Mouse (Mus musculus): ENCODE data around the gene Tmem120b.
A peak's percentile ranks its signal among the peaks of the same experiment; 100 is the strongest.
"Not testable (repeated sequence)": the region's sequence is repeated elsewhere in the genome, so short reads cannot be mapped to it uniquely, and the experiment has no call there.

Gene Tmem120b

GRCm38 (mm10) chr5:123050918-123051317 lies 17.3 kb upstream of the Tmem120b start:
- DNase-seq (ENCODE audit: extremely low read depth, low read depth, low spot score) = no peak

GRCm38 (mm10) chr5:123051736-123052135 lies 16.5 kb upstream of the Tmem120b start:
- DNase-seq (ENCODE audit: extremely low read depth, low read depth, low spot score) = no peak

GRCm38 (mm10) chr5:123057366-123058250 lies 10.6 kb upstream of the Tmem120b start:
- DNase-seq (ENCODE audit: extremely low read depth, low read depth, low spot score) = peak; percentile 69

- DNase-seq (ENCODE audit: extremely low read depth, low read depth, low spot score) = no peak
Measured at GRCm38 (mm10) chr5:123058251-123059102, 9.7 kb upstream of the Tmem120b start.

GRCm38 (mm10) chr5:123059757-123060520 lies 8.3 kb upstream of the Tmem120b start:
- DNase-seq (ENCODE audit: extremely low read depth, low read depth, low spot score) = no peak

DNA sequence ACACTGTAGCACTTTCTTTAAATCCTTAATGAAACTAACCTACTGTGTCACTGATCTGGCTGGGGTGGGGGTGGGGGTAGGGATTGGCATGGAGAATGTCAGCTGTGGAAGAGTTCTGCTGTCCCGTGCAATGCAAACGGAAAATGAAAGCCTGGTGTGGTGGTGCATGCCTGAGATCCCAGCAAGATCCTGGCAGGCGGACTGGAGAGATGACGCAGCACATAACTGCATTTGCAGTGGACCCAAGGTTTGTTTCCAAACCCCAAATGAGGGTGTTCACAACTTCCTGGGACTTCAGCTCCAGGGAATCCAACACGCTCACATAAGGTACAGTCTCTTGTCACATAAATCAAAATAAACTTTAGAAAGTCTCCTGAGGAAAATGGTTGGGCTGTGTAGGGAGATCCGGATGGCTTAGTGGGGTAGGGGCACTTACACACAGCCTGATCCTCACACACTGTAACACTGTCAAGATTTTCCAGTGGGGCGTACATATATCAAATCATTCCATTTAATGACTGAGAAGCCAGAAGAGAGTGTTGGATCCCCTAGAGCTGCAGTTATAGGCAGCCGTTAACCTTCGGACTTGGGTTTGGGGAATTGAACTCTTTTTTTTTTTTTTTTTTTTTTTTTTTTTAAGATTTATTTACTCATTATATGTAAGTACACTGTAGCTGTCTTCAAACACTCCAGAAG lies 7.4 kb upstream of the Tmem120b start:
- no peak for DNase-seq (ENCODE audit: extremely low read depth, low read depth, low spot score)

DNA sequence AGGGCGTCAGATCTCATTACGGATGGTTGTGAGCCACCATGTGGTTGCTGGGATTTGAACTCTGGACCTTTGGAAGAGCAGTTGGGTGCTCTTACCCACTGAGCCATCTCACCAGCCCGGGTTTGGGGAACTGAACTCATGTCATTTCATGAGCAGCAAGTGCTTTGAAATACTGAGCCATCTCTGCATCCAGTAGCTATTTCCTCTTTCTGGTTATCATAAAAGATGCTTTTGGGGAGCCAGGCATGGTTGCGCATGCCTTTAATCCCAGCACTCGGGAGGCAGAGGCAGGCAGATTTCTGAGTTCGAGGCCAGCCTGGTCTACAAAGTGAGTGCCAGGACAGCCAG lies 6.8 kb upstream of the Tmem120b start:
- DNase-seq (ENCODE audit: extremely low read depth, low read depth, low spot score) = not testable (repeated sequence)

DNA sequence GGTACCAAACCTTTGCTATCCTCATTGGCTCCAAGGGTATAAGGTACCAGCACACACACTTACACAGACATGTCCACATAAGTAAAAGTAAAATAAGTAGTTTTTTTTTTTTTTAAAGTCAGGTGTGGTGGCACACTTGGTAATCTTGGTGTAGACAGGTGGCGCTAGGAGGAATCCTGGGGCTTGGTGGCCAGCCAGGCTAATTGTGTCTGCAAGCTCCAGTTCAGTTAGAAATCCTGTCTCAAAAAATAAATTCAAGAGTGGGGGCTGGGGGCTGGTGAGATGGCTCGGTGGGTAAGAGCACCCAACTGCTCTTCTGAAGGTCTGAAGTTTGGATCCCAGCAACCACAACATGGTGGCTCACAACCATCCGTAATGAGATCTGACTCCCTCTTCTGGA lies 5.1 kb upstream of the Tmem120b start:
- DNase-seq (ENCODE audit: extremely low read depth, low read depth, low spot score) = no peak

DNA sequence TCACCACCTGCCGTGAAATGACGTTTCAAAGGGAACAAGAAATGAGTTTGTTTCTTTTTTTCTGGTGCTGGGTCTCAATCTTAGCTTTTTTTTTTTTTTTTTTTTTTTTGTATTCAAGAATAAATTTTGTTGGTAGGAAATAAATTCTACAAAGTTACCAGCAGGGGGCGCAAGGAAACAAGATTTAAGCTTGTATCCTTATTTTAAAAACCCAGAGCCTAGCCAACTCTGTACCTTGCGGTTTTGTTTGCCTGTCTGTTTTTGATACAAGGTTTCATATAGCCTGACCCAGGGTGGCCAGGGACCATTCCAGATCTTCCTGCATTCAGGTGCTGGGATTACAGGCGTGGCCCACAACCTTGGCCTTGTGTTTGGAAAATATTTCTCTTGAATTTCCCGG lies 4.0 kb upstream of the Tmem120b start:
- DNase-seq (ENCODE audit: extremely low read depth, low read depth, low spot score) = no peak

- no peak for DNase-seq (ENCODE audit: extremely low read depth, low read depth, low spot score)
Measured at GRCm38 (mm10) chr5:123067395-123067995, 720 bp upstream of the Tmem120b start.

DNA sequence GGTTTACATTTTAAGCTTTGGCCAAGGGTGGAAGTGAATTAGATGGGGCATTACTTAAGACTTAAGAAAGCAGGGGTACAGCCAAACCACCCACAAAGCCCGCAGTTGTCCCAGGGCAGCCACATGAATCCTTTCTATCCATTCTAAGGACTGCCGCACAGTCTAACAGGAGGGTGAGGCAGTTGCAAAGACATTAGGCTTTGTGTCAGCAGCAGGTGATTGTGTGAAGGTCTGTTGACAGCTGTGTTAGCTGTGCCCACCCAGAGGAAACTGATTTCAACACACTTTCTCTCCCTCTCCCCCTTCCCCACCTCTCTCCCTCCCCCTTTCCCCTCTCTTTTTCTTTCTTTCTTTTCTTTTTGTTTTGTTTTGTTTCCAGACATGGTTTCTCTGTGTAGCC lies 499 bp downstream of the Tmem120b start:
- no peak for DNase-seq (ENCODE audit: extremely low read depth, low read depth, low spot score)

DNA sequence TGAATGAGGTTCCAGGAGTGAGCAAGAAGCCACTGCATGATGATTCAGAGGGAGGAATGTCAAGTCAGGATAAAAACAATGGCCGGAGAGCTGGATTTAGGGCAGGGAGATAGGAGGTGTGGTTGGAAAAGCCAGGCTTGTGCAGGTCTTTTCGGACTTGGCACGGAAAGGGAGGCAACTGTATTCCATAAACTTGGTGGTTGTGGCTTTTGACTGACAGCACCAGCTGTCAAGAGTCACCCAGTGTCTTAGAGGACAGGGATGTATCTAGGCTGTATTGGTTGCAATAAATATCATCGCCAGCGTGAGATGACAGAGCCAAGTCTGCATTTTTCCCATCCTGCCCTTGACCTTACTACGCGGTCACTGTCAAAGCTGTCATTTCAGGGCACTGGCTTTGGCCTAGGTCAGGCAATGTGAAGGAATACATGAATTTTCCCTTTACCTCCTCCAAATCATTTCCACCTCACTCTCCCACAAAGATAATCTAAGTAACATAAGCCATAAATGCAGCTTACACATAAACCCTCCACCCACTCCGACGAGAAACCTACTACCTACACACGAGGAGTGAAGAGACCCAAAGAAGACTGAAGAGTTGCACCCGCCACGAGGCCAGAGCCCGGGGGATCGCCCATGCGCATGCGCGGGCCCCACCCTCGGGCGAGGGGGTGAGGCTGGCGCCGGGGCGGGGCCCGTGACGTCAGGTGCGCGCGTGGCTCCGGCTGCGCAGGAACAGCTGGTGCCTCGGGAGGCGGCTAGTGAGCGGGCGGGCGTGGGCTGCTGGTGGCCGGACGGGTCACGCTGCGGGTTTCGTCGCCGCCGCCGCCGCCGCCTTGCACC lies 7.6 kb downstream of the Tmem120b start:
- no peak for DNase-seq (ENCODE audit: extremely low read depth, low read depth, low spot score)

DNA sequence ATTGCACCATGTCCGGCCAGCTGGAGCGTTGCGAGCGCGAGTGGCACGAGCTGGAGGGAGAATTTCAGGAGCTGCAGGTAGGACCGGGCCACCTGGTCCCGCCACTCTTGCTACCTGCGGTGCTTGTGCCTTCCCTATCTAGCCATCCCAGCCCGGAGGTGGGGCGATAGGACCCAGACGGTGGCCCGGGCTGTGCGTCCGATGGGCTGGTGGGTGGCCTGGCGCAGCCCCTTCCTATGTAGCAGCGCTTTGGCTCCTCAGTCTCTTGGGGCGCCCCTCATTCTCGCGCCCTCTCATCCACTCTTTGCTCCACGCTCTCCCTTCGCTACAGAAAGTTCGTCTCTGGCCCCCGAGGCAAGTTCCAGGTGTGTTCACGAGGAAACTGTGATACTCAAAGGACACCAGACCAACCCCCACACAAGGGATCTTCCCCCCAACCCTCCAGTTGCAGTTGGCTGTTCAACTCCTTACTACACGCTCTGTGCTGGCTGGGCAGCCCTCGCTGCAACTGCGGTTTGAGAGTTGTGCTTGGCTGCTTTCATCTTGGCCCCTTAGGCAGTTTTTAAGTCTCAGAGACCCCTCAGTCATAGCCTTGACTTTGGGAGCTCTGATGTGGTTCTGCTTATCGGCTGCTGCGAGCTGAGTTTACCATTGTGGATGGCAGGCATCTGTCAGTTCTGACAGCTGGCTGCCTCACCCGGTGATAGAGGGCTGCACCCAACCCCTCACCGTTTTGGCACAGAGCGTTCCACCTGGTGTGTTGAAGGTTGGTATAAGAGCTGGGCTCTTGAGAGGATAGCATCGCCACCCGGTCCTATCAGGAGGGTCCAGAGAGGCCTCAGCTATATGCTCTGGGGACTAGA lies 8.4 kb downstream of the Tmem120b start:
- DNase-seq (ENCODE audit: extremely low read depth, low read depth, low spot score) = no peak

DNA sequence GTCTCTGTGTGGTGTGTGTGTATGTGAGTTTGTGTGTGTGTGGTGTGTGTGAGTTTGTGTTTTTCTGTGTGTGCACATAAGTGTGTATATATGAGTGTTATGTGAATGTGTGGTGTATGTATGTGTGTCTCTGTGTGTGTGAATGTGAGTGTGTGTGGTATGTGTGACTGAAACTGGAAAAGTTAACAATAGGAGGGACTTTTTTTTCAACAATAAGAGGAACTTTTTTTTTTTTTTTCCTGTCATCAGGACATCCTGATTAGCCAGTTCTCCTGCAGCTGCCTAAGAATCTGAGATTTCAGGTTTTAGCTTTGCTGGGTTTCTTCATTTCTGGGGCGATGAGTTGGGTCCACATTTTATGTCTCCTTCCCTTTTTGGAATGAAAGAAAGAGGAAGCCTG lies 11.4 kb downstream of the Tmem120b start:
- DNase-seq (ENCODE audit: extremely low read depth, low read depth, low spot score) = no peak

GRCm38 (mm10) chr5:123080041-123080440 lies 11.8 kb downstream of the Tmem120b start:
- DNase-seq (ENCODE audit: extremely low read depth, low read depth, low spot score) = no peak

- DNase-seq (ENCODE audit: extremely low read depth, low read depth, low spot score) = no peak
Measured at GRCm38 (mm10) chr5:123080510-123080909, 12.3 kb downstream of the Tmem120b start.

- no peak for DNase-seq (ENCODE audit: extremely low read depth, low read depth, low spot score)
Measured at GRCm38 (mm10) chr5:123083340-123084050, 15.3 kb downstream of the Tmem120b start.

GRCm38 (mm10) chr5:123086501-123086900 lies 18.3 kb downstream of the Tmem120b start:
- no peak for DNase-seq (ENCODE audit: extremely low read depth, low read depth, low spot score)
